Mouse (Mus musculus) macrophage (primary cell): Measurements from ENCODE around the gene Prok1. TPM values are rescaled to one million over a fixed set of nuclear protein-coding genes. Genes with fewer than 3 reads are reported as not detected.

Experiments used
- H3K27ac ChIP-seq: fragments of 350-480 bp; formaldehyde crosslinking; 2 replicates; pipeline ENCODE4 v1.9.0; 2021
- H3K36me3 ChIP-seq: fragments of 350-480 bp; formaldehyde crosslinking; 2 replicates; pipeline ENCODE4 v1.9.0; 2021; ENCODE audit errors: inconsistent target
- H3K4me3 ChIP-seq: fragments of 350-480 bp; formaldehyde crosslinking; 2 replicates; pipeline ENCODE4 v1.9.0; 2021; ENCODE audit errors: inconsistent target
- H3K79me2 ChIP-seq: fragments of 350-480 bp; formaldehyde crosslinking; 2 replicates; pipeline ENCODE4 v1.9.0; 2021; ENCODE audit errors: inconsistent target
- WGBS: methylation state at CpG from one replicate; pipeline ENCODE4 v1.1.7; 2026; ENCODE audit warnings: inconsistent platforms; ENCODE audit not compliant: missing documents; 5-methylcytosine and 5-hydroxymethylcytosine counted together
- polyA plus RNA-seq: library from polyadenylated mRNA; stranded (reverse); fragments of 250-400 nt; gene quantifications from 3 replicates; pipeline ENCODE4 v1.2.4, GENCODE M21; 2018; ENCODE audit warnings: inconsistent platforms
- total RNA-seq, 78 experiments: library from RNA; depleted of rRNA; stranded (reverse); fragments of 250-400 nt; gene quantifications; 1 replicate in 9 of 78; 2 replicates in 24 of 78; 3 replicates in 43 of 78; 4 replicates in 2 of 78; pipeline ENCODE4 v1.2.4; 2018; ENCODE audit warnings: inconsistent platforms in 56 of 78

The Prok1 gene
- total RNA-seq (2018; cell fraction: chromatin; rRNA removed), result not detected
- not detected for total RNA-seq (2018; cell fraction: cytosol; rRNA removed)
- not detected for total RNA-seq (2018; cell fraction: nucleus; rRNA removed)
- polyA plus RNA-seq, result not detected in 3 replicates

DNA sequence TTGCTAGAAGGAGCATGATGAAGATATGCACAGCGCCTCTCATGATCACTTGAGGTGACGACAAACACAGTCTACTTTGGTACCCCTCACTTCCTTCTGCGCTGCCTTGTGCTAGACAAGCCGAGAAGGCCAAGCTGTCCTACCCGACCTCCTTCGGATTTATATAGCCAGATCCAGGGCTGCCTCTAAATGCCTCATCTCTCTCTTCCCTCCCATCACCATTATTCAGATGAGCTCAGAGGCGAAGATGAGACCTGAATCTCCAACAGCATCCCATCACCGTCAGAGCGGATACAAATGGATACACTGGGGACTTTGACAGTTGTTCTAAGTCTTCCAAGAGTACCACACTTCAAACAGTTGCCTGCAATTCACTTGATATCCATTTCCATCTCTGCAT is at the start of gene Prok1:
TSS of gene Prok1 (minus strand) at position 101 of the 400 bp plus-strand sequence.
- WGBS, result 96% methylated on average over 8 of the region's 9 CpGs
- Histone ChIP-seq H3K79me2 (no peaks in the 10 kb centered on the region), H3K36me3 (no peaks in the 10 kb centered on the region), H3K4me3 (no peak within 1 kb of the TSS), H3K27ac (no peak within 1 kb of the TSS)

DNA sequence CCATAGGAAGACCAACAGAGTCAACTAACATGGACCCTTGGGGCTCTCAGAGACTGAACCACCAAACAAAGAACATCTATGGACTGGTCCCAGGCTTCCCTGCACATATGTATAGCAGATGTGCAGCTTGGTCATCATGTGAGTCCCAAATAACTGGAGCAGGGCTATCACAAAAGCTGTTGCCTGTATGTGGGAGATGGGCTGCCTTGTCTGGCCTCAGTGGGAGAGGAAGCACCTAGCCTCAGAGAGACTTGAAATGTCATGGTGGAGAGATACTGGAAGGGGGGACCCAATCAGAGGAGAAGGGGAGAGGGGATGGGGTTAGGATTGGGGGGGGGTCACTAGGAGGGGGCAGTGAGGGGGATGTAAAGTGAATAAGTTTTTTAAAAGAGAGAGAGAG is 47.8 kb upstream of the Prok1 start:
- no peak overlapping the region for H3K27ac ChIP-seq
- H3K36me3 ChIP-seq, result peaks cover 20% of the 10 kb centered on the region; the same call in 1 of the 2 replicates

DNA sequence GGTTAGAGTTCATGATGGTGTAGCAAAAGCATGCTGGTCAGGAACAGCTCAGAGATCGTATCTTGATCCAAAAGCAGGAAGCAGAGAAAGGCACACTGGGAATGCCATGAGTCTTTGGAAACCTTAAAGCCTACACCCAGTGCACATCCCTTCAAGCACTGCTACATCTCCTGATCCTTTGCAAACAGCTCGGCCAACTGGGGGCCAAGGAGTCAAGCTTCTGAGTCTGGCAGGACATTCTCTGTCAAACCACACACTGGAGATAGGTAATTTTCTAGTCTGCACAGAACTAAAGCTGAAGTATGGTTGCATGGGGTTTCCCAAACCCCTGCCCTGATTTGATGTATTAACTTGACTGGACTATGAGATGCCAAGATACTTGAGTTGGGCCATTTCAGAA is 46.6 kb upstream of the Prok1 start:
- H3K79me2 ChIP-seq, result peaks cover 12% of the 10 kb centered on the region
- no peak overlapping the region for H3K4me3 ChIP-seq
- WGBS, result 91% methylated on average over 2 of the region's 2 CpGs
- peaks cover 30% of the 10 kb centered on the region for H3K36me3 ChIP-seq
- H3K27ac ChIP-seq, result no peak overlapping the region

More for the DNA sequence above, 47.8 kb upstream of the Prok1 start:
- Histone ChIP-seq H3K79me2 (0 out of 2 replicates have a peak, but pooled peaks cover under 1% of the 10 kb centered on the region), H3K4me3 (no peak overlapping the region)

DNA sequence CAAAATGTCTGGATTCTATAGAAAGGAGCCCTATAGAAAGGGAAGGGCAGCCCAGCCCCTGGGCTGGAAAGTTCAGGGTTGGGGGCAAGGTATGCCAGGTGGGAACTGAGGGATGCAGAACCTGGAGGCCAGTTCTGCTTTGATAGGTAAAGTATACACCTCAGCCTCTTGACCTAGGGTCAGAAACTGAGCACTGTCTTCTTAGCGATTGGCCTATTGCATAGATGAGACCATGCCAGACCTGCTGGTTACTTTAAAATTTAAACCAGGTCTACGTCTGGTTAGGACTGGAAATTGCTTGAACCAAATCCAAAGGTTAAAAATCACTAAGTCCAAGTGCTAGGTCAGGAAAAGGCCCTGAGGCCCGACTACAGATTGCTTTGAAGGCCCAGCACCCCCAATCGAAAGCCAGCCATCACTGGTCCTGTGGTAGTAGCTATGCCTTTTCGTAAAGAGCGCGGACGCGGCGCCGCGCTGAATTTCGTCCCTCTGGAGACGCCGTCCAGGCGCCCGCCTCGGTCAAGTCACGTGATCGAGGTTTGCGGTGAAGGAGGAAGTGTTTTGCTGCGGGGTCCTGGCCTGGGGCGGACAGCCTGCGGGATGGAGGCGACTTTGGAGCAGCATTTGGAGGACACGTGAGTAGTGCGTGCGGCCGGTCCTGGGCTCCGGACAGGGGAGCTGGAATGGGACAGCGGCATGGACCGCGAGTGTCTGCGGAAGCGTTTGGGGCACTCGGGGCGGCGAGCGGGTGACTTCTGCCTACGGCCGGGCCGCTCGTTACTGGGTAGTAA is 39.2 kb upstream of the Prok1 start, which contains the start of gene Lamtor5:
TSS of gene Lamtor5 (plus strand) at position 380 of the 791 bp plus-strand sequence.
- Histone ChIP-seq H3K36me3 (peaks cover 22% of the 10 kb centered on the region), H3K79me2 (peaks cover 36% of the 10 kb centered on the region), H3K4me3 (peak within 1 kb of the TSS; percentile 97), H3K27ac (peak within 1 kb of the TSS; percentile 46)
- WGBS, result 6% methylated on average over 31 of the region's 43 CpGs

DNA sequence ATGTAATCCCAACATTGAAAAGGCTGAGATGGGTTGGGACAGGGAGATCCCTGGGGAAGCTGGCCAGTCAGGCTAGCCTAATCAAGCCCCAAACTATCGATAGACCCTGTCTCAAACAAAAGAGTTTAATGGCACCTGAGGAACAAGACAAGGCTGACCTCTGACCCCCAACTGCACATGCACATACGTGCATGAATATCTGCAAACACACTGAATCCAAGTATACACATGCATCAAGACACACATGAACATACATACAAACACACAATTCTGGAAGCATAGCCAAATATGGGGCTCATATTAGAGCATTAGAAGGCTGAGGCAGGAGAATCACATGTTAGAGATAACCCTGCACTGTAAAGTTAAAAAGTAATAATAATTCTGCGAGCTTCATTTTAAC is 37.1 kb upstream of the Prok1 start:
- no peak overlapping the region for H3K27ac ChIP-seq
- WGBS, result 91% methylated on average over 3 of the region's 3 CpGs
- H3K79me2 ChIP-seq, result peaks cover 29% of the 10 kb centered on the region
- no peak overlapping the region for H3K4me3 ChIP-seq
- peaks cover 3% of the 10 kb centered on the region for H3K36me3 ChIP-seq

DNA sequence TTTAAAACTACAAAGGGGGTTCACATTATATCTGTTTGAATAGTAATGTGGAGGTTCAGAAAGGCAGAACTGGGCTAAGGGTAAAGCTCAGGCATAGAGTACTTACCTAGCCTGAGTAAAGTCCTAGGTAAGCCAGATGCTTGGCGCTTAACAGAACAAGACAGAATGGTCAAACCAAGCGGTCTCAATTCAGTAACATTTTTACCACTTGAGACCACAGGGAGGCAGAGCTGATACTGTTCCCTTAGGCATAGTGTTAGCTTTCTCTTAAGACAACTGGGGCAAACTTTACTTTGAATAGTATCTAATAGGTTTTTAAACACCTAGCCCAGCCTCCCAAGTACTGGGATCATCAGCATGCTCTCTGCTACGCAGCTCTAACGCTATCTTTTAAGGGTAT is 36.5 kb upstream of the Prok1 start:
- WGBS, result 80% methylated on average over 4 of the region's 4 CpGs
- Histone ChIP-seq H3K27ac (no peak overlapping the region), H3K36me3 (no peaks in the 10 kb centered on the region; the same call in 1 of the 2 replicates), H3K79me2 (peaks cover 22% of the 10 kb centered on the region), H3K4me3 (no peak overlapping the region)

DNA sequence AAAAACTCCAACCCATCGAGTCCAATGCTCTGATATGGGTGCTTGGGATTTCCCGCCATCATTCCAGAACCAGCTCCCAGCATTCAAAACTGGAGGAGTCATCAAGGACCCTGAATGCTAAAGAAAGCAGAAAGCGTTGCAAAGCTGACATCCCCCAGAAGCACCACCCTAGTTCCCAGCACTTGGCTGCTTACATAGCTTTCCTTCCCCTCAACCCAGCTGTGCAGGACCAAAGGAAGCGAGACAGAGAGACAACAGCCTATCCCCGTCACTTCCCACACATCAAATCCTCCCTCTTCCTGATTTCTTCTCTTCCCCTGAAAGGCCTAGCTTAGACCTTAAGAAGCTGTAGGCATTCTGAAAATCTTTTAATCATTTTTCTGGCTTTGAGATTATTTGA is 35.8 kb upstream of the Prok1 start:
- Histone ChIP-seq H3K27ac (no peak overlapping the region), H3K79me2 (peaks cover 16% of the 10 kb centered on the region), H3K36me3 (no peaks in the 10 kb centered on the region), H3K4me3 (no peak overlapping the region)
- 78% methylated on average over 5 of the region's 5 CpGs for WGBS

- no peak overlapping the region for H3K27ac ChIP-seq
- no peak overlapping the region for H3K4me3 ChIP-seq
- H3K79me2 ChIP-seq, result peaks cover under 1% of the 10 kb centered on the region; the same call in 1 of the 2 replicates
- 14% methylated on average over 3 of the region's 3 CpGs for WGBS
- H3K36me3 ChIP-seq, result no peaks in the 10 kb centered on the region
Observed at GRCm38 (mm10) chr3:107273820-107274219, 34.3 kb upstream of the Prok1 start.

DNA sequence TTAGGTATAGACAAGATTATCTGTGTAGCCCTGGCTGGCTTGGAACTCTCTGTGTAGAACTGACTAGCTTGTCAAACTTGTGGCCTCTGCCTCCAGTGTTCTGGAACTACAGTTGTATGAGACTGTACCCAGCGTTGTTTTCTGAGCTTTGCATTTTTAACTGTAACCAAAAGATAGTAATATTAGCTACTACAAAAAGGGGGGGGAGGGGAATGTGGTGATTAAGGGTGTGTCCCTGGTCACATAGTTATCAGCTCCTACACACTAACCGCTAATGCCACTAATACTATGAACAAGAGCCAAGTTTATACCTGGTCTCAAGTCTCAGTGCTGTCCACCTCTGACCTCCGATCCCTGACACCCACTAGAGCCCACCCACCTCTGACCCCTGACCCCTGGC is 32.9 kb upstream of the Prok1 start:
- WGBS, result 100% methylated on average over 2 of the region's 3 CpGs
- H3K4me3 ChIP-seq, result no peak overlapping the region
- no peaks in the 10 kb centered on the region for H3K36me3 ChIP-seq
- H3K27ac ChIP-seq, result no peak overlapping the region
- H3K79me2 ChIP-seq, result no peaks in the 10 kb centered on the region

- Histone ChIP-seq H3K36me3 (no peaks in the 10 kb centered on the region), H3K27ac (no peak overlapping the region), H3K79me2 (no peaks in the 10 kb centered on the region), H3K4me3 (no peak overlapping the region)
- WGBS, result 92% methylated on average over 2 of the region's 2 CpGs
Observed at GRCm38 (mm10) chr3:107266814-107267345, 27.4 kb upstream of the Prok1 start.

- WGBS, result 77% methylated on average over 7 of the region's 7 CpGs
- no peaks in the 10 kb centered on the region for H3K36me3 ChIP-seq
- no peak overlapping the region for H3K27ac ChIP-seq
- H3K79me2 ChIP-seq, result no peaks in the 10 kb centered on the region
- H3K4me3 ChIP-seq, result no peak overlapping the region
Observed at GRCm38 (mm10) chr3:107261851-107262165, 22.3 kb upstream of the Prok1 start.

DNA sequence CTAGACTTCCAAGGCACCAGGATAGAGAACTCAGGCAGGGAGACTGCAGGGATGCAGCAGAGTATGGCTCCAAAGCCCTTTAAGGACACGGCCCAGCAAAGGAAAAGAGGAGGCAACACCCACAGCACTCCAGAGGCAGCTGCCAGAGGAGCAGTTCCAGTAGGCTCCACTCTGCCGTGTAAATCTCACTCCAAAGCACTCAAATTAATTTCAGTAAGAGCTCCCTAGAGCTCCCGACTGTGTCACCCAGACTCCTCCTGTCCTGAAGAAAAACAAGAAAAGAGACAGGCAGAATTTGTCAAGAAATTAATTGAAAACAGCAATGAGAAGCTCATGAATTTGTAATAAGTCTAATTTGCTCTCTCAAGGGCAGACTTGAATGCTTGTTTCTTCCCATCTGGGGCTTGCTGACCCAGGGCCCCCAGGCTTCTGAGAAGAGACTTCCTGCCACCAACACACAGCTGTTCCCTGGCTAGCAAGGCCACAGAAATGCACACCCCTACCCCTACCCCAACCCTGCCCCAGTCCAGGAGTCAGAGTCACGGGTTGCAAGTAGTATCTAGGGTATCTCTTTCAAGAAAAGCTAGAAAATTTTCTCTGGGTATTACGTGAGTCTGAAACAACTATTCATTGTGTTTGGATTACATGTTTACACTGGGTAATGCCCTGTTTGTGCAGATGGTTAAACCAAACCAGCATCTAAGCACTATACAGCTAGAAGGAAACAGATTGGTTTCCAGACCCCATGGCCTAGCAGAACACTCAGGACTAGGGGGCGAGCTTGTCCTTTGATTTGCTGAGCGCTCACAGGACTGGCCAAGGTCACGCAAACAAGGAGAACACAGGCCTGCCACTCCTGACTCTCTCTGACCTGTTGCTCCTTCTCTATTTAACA is 21.7 kb upstream of the Prok1 start:
- Histone ChIP-seq H3K27ac (no peak overlapping the region), H3K79me2 (no peaks in the 10 kb centered on the region), H3K36me3 (no peaks in the 10 kb centered on the region), H3K4me3 (no peak overlapping the region)
- 71% methylated on average over 8 of the region's 8 CpGs for WGBS

- Histone ChIP-seq H3K27ac (no peak overlapping the region), H3K79me2 (no peaks in the 10 kb centered on the region), H3K36me3 (no peaks in the 10 kb centered on the region), H3K4me3 (no peak overlapping the region)
- 62% methylated on average over 5 of the region's 5 CpGs for WGBS
Observed at GRCm38 (mm10) chr3:107257924-107258323, 18.4 kb upstream of the Prok1 start.

DNA sequence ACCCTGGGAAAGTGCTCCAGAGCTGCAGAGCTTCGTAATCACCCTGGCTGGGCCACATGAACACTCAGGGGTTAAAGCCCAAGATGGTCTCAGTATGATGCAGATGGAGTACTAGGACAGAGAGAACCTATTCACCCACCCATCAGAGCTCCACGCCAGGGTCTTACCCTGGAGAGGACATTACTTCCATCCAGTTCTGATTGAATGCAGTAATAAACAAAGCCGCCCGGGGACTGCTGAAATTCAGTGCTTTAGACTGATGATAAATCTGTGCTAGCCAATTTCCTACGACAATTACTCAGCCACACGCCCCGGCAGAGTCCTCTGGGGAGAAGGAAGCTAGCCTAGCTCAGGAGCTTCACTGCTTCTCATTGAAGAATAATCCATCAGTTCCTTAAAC is 17.2 kb upstream of the Prok1 start:
- H3K27ac ChIP-seq, result no peak overlapping the region
- no peaks in the 10 kb centered on the region for H3K79me2 ChIP-seq
- no peak overlapping the region for H3K4me3 ChIP-seq
- H3K36me3 ChIP-seq, result no peaks in the 10 kb centered on the region
- WGBS, result 83% methylated on average over 7 of the region's 7 CpGs

DNA sequence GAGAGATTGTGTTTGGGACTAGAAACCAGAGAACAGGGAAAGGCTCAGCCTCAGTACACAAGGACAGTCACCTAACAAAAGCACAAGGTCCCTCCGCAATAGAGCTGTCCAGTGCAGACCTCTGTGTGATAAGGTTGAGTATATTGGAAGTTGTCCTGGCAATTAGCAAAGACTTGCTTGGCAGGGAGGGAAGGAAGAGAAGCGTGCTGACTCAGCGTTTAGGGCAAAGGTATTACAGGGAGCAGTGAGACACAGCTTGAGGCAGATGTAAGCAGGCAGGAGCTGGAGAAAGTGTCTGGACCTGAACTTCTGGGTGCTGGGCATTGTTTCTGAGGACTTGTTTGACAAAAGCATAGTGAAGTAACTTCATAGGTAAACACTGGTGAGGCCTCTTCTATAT is 16.5 kb upstream of the Prok1 start:
- H3K79me2 ChIP-seq, result no peaks in the 10 kb centered on the region
- H3K27ac ChIP-seq, result no peak overlapping the region
- H3K36me3 ChIP-seq, result no peaks in the 10 kb centered on the region
- no peak overlapping the region for H3K4me3 ChIP-seq
- 89% methylated on average over 3 of the region's 3 CpGs for WGBS
